Mouse (Mus musculus): ENCODE measurements around the gene Plxnb1.

DNA sequence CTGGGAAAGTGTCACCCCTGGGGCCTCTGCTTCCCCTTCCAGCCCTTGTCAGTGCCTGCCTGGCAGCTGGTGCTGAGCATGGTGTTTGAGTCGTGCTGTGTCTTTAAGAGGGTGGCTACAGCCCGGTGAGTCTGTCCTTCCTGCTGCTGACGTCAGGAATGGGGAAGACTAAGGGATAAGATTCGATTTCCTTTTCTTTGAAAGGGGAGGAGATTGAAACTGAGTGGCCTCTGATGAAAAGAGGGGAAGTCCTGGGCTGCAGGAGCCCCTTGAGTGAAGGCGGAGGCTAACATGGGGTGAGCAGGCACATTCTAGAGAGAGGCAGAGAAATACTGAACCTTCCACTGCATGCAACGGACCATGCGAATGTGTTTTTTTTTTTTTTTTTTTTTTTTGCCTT lies 40.5 kb upstream of the Plxnb1 start:
- no peak for TF ChIP-seq CTCF (IDR thresholded peaks at IDR 0.05)
- no peak for TF ChIP-seq EP300 (IDR thresholded peaks at IDR 0.05)
